Mouse (Mus musculus) urinary bladder, adult 2 months (tissue): ENCODE data around the gene Ubtfl1. TPM values are rescaled to one million over a fixed set of nuclear protein-coding genes. Genes with fewer than 3 reads are reported as not detected.
"Not testable (repeated sequence)": the region's sequence is repeated elsewhere in the genome, so short reads cannot be mapped to it uniquely, and the experiment has no call there.

ENCODE experiments used
- DNase-seq: peaks from one replicate; pipeline ENCODE4 v3.0.0; 2022; ENCODE audit warnings: low spot score
- polyA plus RNA-seq: library from polyadenylated mRNA; depleted of rRNA; stranded (reverse); fragments of >200 nt; gene quantifications from 2 replicates; pipeline ENCODE4 v1.2.3, GENCODE M21; 2012; rRNA removed

The Ubtfl1 gene
- polyA plus RNA-seq, result not detected in 2 replicates

- no peak for DNase-seq
These were observed at the start of gene Ubtfl1 for GRCm38 (mm10) chr9:18404118-18404517. Gene Ubtfl1 (plus strand): TSS chr9:18404418.

- DNase-seq, result not testable (repeated sequence)
These were observed 31.2 kb upstream of the Ubtfl1 start for GRCm38 (mm10) chr9:18373026-18373425.

DNA sequence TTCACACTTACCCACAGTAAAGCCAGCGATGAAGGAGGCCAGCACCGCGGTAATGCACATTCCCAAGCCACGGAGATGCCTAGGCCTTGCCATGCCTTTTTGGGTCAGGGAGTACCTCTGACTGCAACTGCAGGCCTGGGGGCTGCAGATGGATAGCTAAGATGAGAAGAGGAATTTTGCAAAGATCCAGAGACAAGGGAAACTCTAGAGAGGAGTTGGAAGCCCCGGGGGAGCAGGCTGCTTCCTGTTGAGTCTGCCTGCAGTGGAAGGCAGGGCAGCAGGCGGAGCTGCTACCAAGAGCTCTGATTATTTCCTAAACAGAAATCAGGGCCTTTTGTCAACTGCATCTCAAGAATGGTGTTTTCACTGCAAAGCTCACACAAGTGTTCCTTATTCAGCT is 18.4 kb upstream of the Ubtfl1 start:
- DNase-seq, result no peak

- DNase-seq, result no peak
These were observed 4.6 kb upstream of the Ubtfl1 start for GRCm38 (mm10) chr9:18399629-18400028.

GRCm38 (mm10) chr9:18402895-18403294 is 1.3 kb upstream of the Ubtfl1 start, which contains the start of gene Naalad2:
Gene Naalad2 (minus strand): TSS chr9:18402995.
- DNase-seq, result not testable (repeated sequence)

DNA sequence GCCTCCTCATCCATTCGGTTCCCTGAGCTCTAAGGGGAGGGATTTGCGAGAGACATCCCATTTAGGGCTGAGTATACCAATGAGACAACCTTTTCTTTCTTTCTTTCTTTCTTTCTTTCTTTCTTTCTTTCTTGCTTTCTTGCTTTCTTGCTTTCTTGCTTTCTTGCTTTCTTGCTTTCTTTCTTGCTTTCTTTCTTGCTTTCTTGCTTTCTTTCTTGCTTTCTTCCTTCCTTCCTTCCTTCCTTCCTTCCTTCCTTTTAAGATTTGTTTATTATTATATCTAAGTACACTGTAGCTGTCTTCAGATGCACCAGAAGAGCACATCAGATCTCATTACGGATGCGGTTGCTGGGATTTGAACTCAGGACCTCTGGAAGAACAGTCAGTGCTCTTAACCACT is 8.2 kb downstream of the Ubtfl1 start:
- DNase-seq, result not testable (repeated sequence)

GRCm38 (mm10) chr9:18430354-18430753 is 26.1 kb downstream of the Ubtfl1 start, which contains the start of gene Mbd3l2:
Gene Mbd3l2 (plus strand): TSS chr9:18430654.
- DNase-seq, result no peak

- no peak for DNase-seq
These were observed 27.5 kb downstream of the Ubtfl1 start for GRCm38 (mm10) chr9:18431687-18432086.

DNA sequence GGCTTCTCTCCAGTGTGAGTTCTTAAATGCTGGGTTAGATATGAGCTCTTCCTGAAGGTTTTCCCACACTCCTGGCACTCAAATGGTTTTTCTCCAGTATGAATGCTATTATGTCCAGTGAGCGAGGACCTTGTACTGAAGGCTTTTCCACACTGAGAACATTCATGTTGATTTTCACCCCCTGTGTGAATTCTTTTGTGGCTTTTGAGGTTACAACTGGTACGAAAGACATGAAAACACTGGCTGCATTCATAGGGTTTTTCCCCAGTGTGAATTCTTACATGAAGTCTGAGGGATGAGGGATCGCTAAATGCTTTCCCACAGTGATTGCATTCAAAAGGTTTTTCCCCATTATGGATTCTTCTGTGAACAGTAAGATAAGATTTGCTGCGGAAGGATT is 52.3 kb downstream of the Ubtfl1 start:
- DNase-seq, result no peak

Other genes with a start within 250 kb of the Ubtfl1 start
- gene Chordc1, start 112.3 kb upstream of the Ubtfl1 start, polyA plus RNA-seq, result 29.7 and 32.8 TPM in 2 replicates
- gene Naalad2, start 1.4 kb upstream of the Ubtfl1 start, polyA plus RNA-seq, result 12.8 and 13.7 TPM in 2 replicates
- gene Mbd3l2, start 26.2 kb downstream of the Ubtfl1 start, polyA plus RNA-seq, result not detected in 2 replicates
- 1.2 and 1.5 TPM in 2 replicates for gene Zfp558, start 73.8 kb downstream of the Ubtfl1 start, polyA plus RNA-seq
- not detected in 2 replicates for gene Mbd3l1, start 73.9 kb downstream of the Ubtfl1 start, polyA plus RNA-seq